Mouse (Mus musculus) MEL (cell line): ENCODE data around the gene Pdgfra.

ENCODE experiments used
- GABPA ChIP-seq: IDR thresholded peaks from 2 replicates; pipeline ENCODE4 v1.6.1; 2012; ENCODE audit warnings: low read depth, mild to moderate bottlenecking, inconsistent platforms, low read length, improper control_type of control experiment, moderate library complexity
- POLR2A ChIP-seq, 2 experiments: IDR thresholded peaks; 2 replicates each; pipeline ENCODE4 v1.6.1; 2011 to 2012; ENCODE audit warnings: low read length in 2 of 2, mild to moderate bottlenecking in 2 of 2, control low read depth in 1 of 2, improper control_type of control experiment in 1 of 2, low read depth in 1 of 2, moderate library complexity in 1 of 2; ENCODE audit not compliant: control insufficient read depth in 1 of 2, insufficient read depth in 1 of 2, poor library complexity in 1 of 2
- TCF12 ChIP-seq: IDR thresholded peaks from 2 replicates; pipeline ENCODE4 v1.6.1; 2014; ENCODE audit warnings: low read depth, mild to moderate bottlenecking, inconsistent platforms, low read length, improper control_type of control experiment, moderate library complexity
- USF1 ChIP-seq: IDR thresholded peaks from 2 replicates; pipeline ENCODE4 v1.6.1; 2014; ENCODE audit warnings: low read depth, mild to moderate bottlenecking, inconsistent platforms, low read length, improper control_type of control experiment, moderate library complexity

DNA sequence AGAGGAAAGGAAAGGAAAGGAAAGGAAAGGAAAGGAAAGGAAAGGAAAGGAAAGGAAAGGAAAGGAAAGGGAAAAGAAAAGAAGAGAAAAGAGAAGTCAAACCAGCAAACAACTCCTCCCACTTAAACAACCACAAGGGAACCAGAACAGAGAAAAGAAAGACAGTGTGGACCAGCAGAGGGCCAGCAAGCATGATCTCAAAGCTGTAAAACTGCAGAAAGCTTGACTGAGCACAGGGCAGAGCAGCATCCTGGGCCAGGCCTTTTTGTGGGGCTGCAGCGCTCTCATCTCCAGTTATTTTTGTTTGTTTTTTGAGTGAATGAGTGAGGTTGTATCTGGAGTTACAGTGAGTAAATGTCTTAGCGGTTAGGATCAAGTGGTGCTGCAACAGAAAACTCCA lies 6.8 kb upstream of the Pdgfra start:
- no peak for TF ChIP-seq USF1
- no peak for TF ChIP-seq POLR2A (IDR thresholded peaks at IDR 0.05; ENCODE audit: control insufficient read depth in 1 of 2, insufficient read depth in 1 of 2, low read depth in 1 of 2, low read length in 2 of 2, poor library complexity in 1 of 2)
- TF ChIP-seq TCF12, result no peak
- no peak for TF ChIP-seq GABPA
